In genomic region chr2:5236846-5237482, GRCm38 (mm10) we compare ENCODE assay signal across 13 mouse cellular contexts.
DNase-seq lines count a peak whose midpoint lies in the region; ATAC-seq and TF ChIP-seq lines count a peak whose summit lies in the region.
"Had no signal": no experiment of that assay in that cellular context is flagged by ENCODE, and none has a peak within 500 bp of the region (broad histone marks: within the 10 kb centered on the region; RNA-seq: fewer than 3 reads in every experiment).

No protein-coding gene starts in this region.

- H3K4me2 ChIP-seq in heart, embryonic 12.5 days = no peak overlapping the region
- no peak overlapping the region for H3K4me2 ChIP-seq in embryonic facial prominence, embryonic 15.5 days (replicated peaks)
- H3K4me2 ChIP-seq in kidney, embryonic 16.5 days (replicated peaks; ENCODE audit: low read depth, low read length) = no peak overlapping the region
- H3K4me2 ChIP-seq: intestine, embryonic 15.5 days; liver, embryonic 13.5 days; neural tube, embryonic 12.5 days had no signal

- peak; percentile 67 for DNase-seq in heart, adult 11 months
- DNase-seq in MN1 (ENCODE audit: low spot score) = peak; percentile 88
- peak; percentile 71 to 86 for DNase-seq in cerebellum, adult 2 months
- no peak for DNase-seq in embryo, embryonic 10.5 days (ENCODE audit: low spot score)
- DNase-seq in lung, postnatal 25 days (ENCODE audit: low spot score) = no peak
- DNase-seq: kidney, postnatal 10 days; liver, embryonic 13.5 days had no signal

- no peaks in the 10 kb centered on the region for H3K4me1 ChIP-seq in heart, embryonic 12.5 days (replicated peaks)
- peaks cover 26% of the 10 kb centered on the region for H3K4me1 ChIP-seq in cerebellum, adult 2 months (ENCODE audit: control insufficient read depth, insufficient read depth, low read length)
- H3K4me1 ChIP-seq in embryonic facial prominence, embryonic 15.5 days = peaks cover 41% of the 10 kb centered on the region
- H3K4me1 ChIP-seq in kidney, embryonic 16.5 days (ENCODE audit: insufficient read depth, low read length) = 0 out of 2 replicates have a peak, but pooled peaks cover 2% of the 10 kb centered on the region
- H3K4me1 ChIP-seq: liver, embryonic 13.5 days had no signal

- no peak for ATAC-seq in heart, embryonic 12.5 days (ENCODE audit: insufficient number of reproducible peaks, low FRiP score)
- no peak for ATAC-seq in embryonic facial prominence, embryonic 15.5 days (ENCODE audit: insufficient number of reproducible peaks, low FRiP score, low TSS enrichment, low read depth)
- no peak for ATAC-seq in kidney, embryonic 16.5 days (ENCODE audit: low FRiP score, low TSS enrichment)
- ATAC-seq: intestine, embryonic 15.5 days had no signal

- TF ChIP-seq POLR2A in cerebellum, adult 2 months (IDR thresholded peaks at IDR 0.05; ENCODE audit: borderline replicate concordance, insufficient read depth, low read length) = no peak

- 76% methylated on average over 3 of the region's 3 CpGs for WGBS in heart, embryonic 12.5 days
- 9% methylated on average over 3 of the region's 3 CpGs for WGBS in cerebellum, adult 2 months
- WGBS in embryonic facial prominence, embryonic 15.5 days = 52% methylated on average over 3 of the region's 3 CpGs
- WGBS in kidney, embryonic 16.5 days = 88% methylated on average over 3 of the region's 3 CpGs

- no peak overlapping the region for H3K9ac ChIP-seq in heart, embryonic 12.5 days
- H3K9ac ChIP-seq in embryonic facial prominence, embryonic 15.5 days = no peak overlapping the region
- no peak overlapping the region for H3K9ac ChIP-seq in kidney, embryonic 16.5 days (replicated peaks; ENCODE audit: low read length)
- H3K9ac ChIP-seq: intestine, embryonic 15.5 days; liver, embryonic 13.5 days; neural tube, embryonic 12.5 days had no signal

- no peak overlapping the region for H3K4me3 ChIP-seq in heart, embryonic 12.5 days
- no peak overlapping the region for H3K4me3 ChIP-seq in cerebellum, adult 2 months (replicated peaks; ENCODE audit: insufficient read depth, low read depth, low read length)
- H3K4me3 ChIP-seq in embryonic facial prominence, embryonic 15.5 days (replicated peaks) = no peak overlapping the region
- no peak overlapping the region for H3K4me3 ChIP-seq in kidney, embryonic 16.5 days (ENCODE audit: low read length)
- H3K4me3 ChIP-seq: hindbrain, embryonic 10.5 days; intestine, embryonic 15.5 days; liver, embryonic 13.5 days; neural tube, embryonic 12.5 days had no signal

- H3K27me3 ChIP-seq in heart, embryonic 12.5 days (replicated peaks) = no peaks in the 10 kb centered on the region
- H3K27me3 ChIP-seq in cerebellum, adult 2 months (ENCODE audit: control insufficient read depth, insufficient read depth, low read length) = no peaks in the 10 kb centered on the region
- H3K27me3 ChIP-seq in embryonic facial prominence, embryonic 15.5 days = no peaks in the 10 kb centered on the region
- H3K27me3 ChIP-seq in kidney, embryonic 16.5 days (ENCODE audit: insufficient read depth, low read length) = no peaks in the 10 kb centered on the region
- H3K27me3 ChIP-seq: intestine, embryonic 15.5 days; liver, embryonic 13.5 days; neural tube, embryonic 12.5 days had no signal

- no peaks in the 10 kb centered on the region for H3K36me3 ChIP-seq in heart, embryonic 12.5 days
- H3K36me3 ChIP-seq in embryonic facial prominence, embryonic 15.5 days = no peaks in the 10 kb centered on the region
- no peaks in the 10 kb centered on the region for H3K36me3 ChIP-seq in kidney, embryonic 16.5 days (ENCODE audit: insufficient read depth, low read length)
- H3K36me3 ChIP-seq: hindbrain, embryonic 10.5 days; intestine, embryonic 15.5 days; liver, embryonic 13.5 days; neural tube, embryonic 12.5 days had no signal

- H3K27ac ChIP-seq in heart, embryonic 12.5 days (ENCODE audit: poor library complexity, severe bottlenecking) = no peak overlapping the region
- peak overlapping the region; percentile 39; the same call in 1 of the 2 replicates for H3K27ac ChIP-seq in cerebellum, adult 2 months (ENCODE audit: insufficient read depth, low read length)
- peak overlapping the region; percentile 22 for H3K27ac ChIP-seq in embryonic facial prominence, embryonic 15.5 days (replicated peaks)
- H3K27ac ChIP-seq in kidney, embryonic 16.5 days (ENCODE audit: low read length) = no peak overlapping the region
- H3K27ac ChIP-seq: hindbrain, embryonic 10.5 days; intestine, embryonic 15.5 days; liver, embryonic 13.5 days; neural tube, embryonic 12.5 days had no signal

- no peak for TF ChIP-seq CTCF in cerebellum, adult 2 months (IDR thresholded peaks at IDR 0.05; ENCODE audit: borderline replicate concordance, insufficient read depth, low read depth, low read length)

- no peaks in the 10 kb centered on the region for H3K9me3 ChIP-seq in heart, embryonic 12.5 days (replicated peaks)
- H3K9me3 ChIP-seq in embryonic facial prominence, embryonic 15.5 days (replicated peaks) = no peaks in the 10 kb centered on the region
- H3K9me3 ChIP-seq in kidney, embryonic 16.5 days (ENCODE audit: low read length) = no peaks in the 10 kb centered on the region
- H3K9me3 ChIP-seq: hindbrain, embryonic 10.5 days; intestine, embryonic 15.5 days; liver, embryonic 13.5 days; neural tube, embryonic 12.5 days had no signal

Comparison
In these comparisons a context has a peak if more than half of its experiments do, and no peak if none do; other contexts are left out.
1. DNase-seq: peak in heart, adult 11 months (single experiment), MN1 (single experiment) and cerebellum, adult 2 months (2 of 2); none in embryo, embryonic 10.5 days (single experiment) and lung, postnatal 25 days (single experiment).
2. H3K27ac ChIP-seq: peak in cerebellum, adult 2 months (single experiment) and embryonic facial prominence, embryonic 15.5 days (single experiment); none in heart, embryonic 12.5 days (single experiment) and kidney, embryonic 16.5 days (single experiment).